Mouse (Mus musculus) monocyte, adult 5-6 weeks (primary cell): Measurements from ENCODE around the gene Gje1. TPM values are rescaled to one million over a fixed set of nuclear protein-coding genes. Genes with fewer than 3 reads are reported as not detected.

ENCODE experiments used
- ATAC-seq: fragments of 153-309, 156-312 bp; replicated peaks from 2 replicates; pipeline ENCODE4 v1.8.0; 2017; ENCODE audit warnings: mild to moderate bottlenecking; ENCODE audit not compliant: low TSS enrichment, insufficient number of reproducible peaks, severe bottlenecking, poor library complexity, low FRiP score
- total RNA-seq: library from RNA; stranded (forward); fragments of 200-1000, 200-491, 200-594 nt; gene quantifications from 3 replicates; pipeline ENCODE4 v1.2.3, GENCODE M21; 2017

Gene Gje1
- not detected in 3 replicates for total RNA-seq

- no peak for ATAC-seq
Observed at GRCm38 (mm10) chr10:14718114-14718513, at the start of gene Gje1. Gene Gje1 (minus strand): TSS chr10:14718214.

- ATAC-seq = no peak
Observed at GRCm38 (mm10) chr10:14760618-14761017, 42.6 kb upstream of the Gje1 start.

GRCm38 (mm10) chr10:14759665-14760558 lies 41.9 kb upstream of the Gje1 start:
- ATAC-seq = no peak

GRCm38 (mm10) chr10:14734285-14734684 lies 16.3 kb upstream of the Gje1 start:
- ATAC-seq = no peak

GRCm38 (mm10) chr10:14725671-14726070 lies 7.7 kb upstream of the Gje1 start:
- ATAC-seq = no peak

GRCm38 (mm10) chr10:14705072-14706066 lies 12.6 kb downstream of the Gje1 start, which contains the start of the genes Vta1 and Nmbr:
Gene Vta1 (minus strand): TSS chr10:14705560.
Gene Nmbr (plus strand): TSS chr10:14705591.
- ATAC-seq = peak; percentile 99

GRCm38 (mm10) chr10:14703830-14704420 lies 14.1 kb downstream of the Gje1 start:
- no peak for ATAC-seq

GRCm38 (mm10) chr10:14703239-14703638 lies 14.8 kb downstream of the Gje1 start:
- ATAC-seq = no peak

GRCm38 (mm10) chr10:14690349-14690748 lies 27.7 kb downstream of the Gje1 start:
- ATAC-seq = no peak

GRCm38 (mm10) chr10:14688785-14689442 lies 29.1 kb downstream of the Gje1 start:
- ATAC-seq = no peak

GRCm38 (mm10) chr10:14685663-14686062 lies 32.4 kb downstream of the Gje1 start:
- no peak for ATAC-seq

- ATAC-seq = no peak
Observed at GRCm38 (mm10) chr10:14666147-14666546, 51.9 kb downstream of the Gje1 start.

Other genes with a start within 250 kb of the Gje1 start
- gene Adgrg6, start 172.6 kb downstream of the Gje1 start, total RNA-seq = 0.48 to 0.85 TPM (median 0.58 TPM) in 3 replicates
- gene Vta1, start 12.7 kb downstream of the Gje1 start, total RNA-seq = 60.8 to 137 TPM (median 65.9 TPM) in 3 replicates
- 2.9 TPM in 1 of 3 replicates, not detected in the others for gene Nmbr, start 12.6 kb downstream of the Gje1 start, total RNA-seq